In genomic region chr8:122283356-122284202, GRCm38 (mm10) we compare ENCODE assay signal across 7 mouse cellular contexts. TPM values are rescaled to one million over a fixed set of nuclear protein-coding genes. Genes with fewer than 3 reads are reported as not detected.
A peak's percentile ranks its signal among the peaks of the same experiment; 100 is the strongest.
DNase-seq lines count a peak whose midpoint lies in the region; ATAC-seq and TF ChIP-seq lines count a peak whose summit lies in the region.

No protein-coding gene starts in this region.

- DNase-seq in G1E (ENCODE audit: low spot score), result peak; percentile 61
- DNase-seq in gastrocnemius, postnatal 25 days, result peak; percentile 73
- DNase-seq in intestine, embryonic 14.5 days (ENCODE audit: low spot score), result peak; percentile 78

- TF ChIP-seq POLR2A in bone marrow, adult 2 months (IDR thresholded peaks at IDR 0.05; ENCODE audit: borderline replicate concordance, control insufficient read depth, low read depth, low read length), result peak; percentile 56; the same call in 1 of the 2 replicates

- ATAC-seq in G1E (ENCODE audit: extremely low read depth, insufficient number of reproducible peaks, low FRiP score, poor library complexity, severe bottlenecking), result no peak
- ATAC-seq in intestine, embryonic 14.5 days (replicated peaks; ENCODE audit: low FRiP score, low TSS enrichment, low read depth), result no peak
- ATAC-seq in limb, embryonic 12.5 days (ENCODE audit: insufficient number of reproducible peaks, insufficient read depth, low FRiP score, low TSS enrichment, low read depth), result no peak
- ATAC-seq in midbrain, embryonic 12.5 days (ENCODE audit: low FRiP score, low read depth), result no peak
- no peak for ATAC-seq in stomach, embryonic 16.5 days (ENCODE audit: insufficient read depth, low FRiP score)

- H3K36me3 ChIP-seq in G1E (replicated peaks), result peaks cover 52% of the 10 kb centered on the region
- H3K36me3 ChIP-seq in intestine, embryonic 14.5 days (ENCODE audit: control insufficient read depth, insufficient read depth, low read length), result no peaks in the 10 kb centered on the region
- no peaks in the 10 kb centered on the region for H3K36me3 ChIP-seq in limb, embryonic 12.5 days
- no peaks in the 10 kb centered on the region for H3K36me3 ChIP-seq in midbrain, embryonic 12.5 days
- H3K36me3 ChIP-seq in stomach, embryonic 16.5 days (ENCODE audit: control insufficient read depth, insufficient read depth, low read length), result no peaks in the 10 kb centered on the region

- H3K4me2 ChIP-seq in intestine, embryonic 14.5 days (ENCODE audit: low read length), result peak overlapping the region; percentile 90
- peak overlapping the region; percentile 83 for H3K4me2 ChIP-seq in limb, embryonic 12.5 days
- H3K4me2 ChIP-seq in midbrain, embryonic 12.5 days (replicated peaks), result peak overlapping the region; percentile 95
- H3K4me2 ChIP-seq in stomach, embryonic 16.5 days (ENCODE audit: low read depth, low read length), result peak overlapping the region; percentile 98

- peak overlapping the region; percentile 90 for H3K4me3 ChIP-seq in G1E (ENCODE audit: low read depth, low read length)
- H3K4me3 ChIP-seq in bone marrow, adult 2 months (replicated peaks; ENCODE audit: control insufficient read depth, low read depth, low read length), result peak overlapping the region; percentile 87
- peak overlapping the region; percentile 62 for H3K4me3 ChIP-seq in intestine, embryonic 14.5 days (ENCODE audit: low read depth, low read length)
- peak overlapping the region; percentile 52 for H3K4me3 ChIP-seq in limb, embryonic 12.5 days (replicated peaks)
- H3K4me3 ChIP-seq in midbrain, embryonic 12.5 days, result peak overlapping the region; percentile 64
- H3K4me3 ChIP-seq in stomach, embryonic 16.5 days (replicated peaks; ENCODE audit: low read length), result peak overlapping the region; percentile 83

- peaks cover 80% of the 10 kb centered on the region for H3K4me1 ChIP-seq in G1E (ENCODE audit: insufficient read depth, low read depth, low read length)
- H3K4me1 ChIP-seq in bone marrow, adult 2 months (ENCODE audit: control insufficient read depth, insufficient read depth, low read length), result peaks cover 5% of the 10 kb centered on the region; the same call in 1 of the 2 replicates
- peaks cover 29% of the 10 kb centered on the region for H3K4me1 ChIP-seq in intestine, embryonic 14.5 days (replicated peaks; ENCODE audit: control insufficient read depth, insufficient read depth, low read length)
- H3K4me1 ChIP-seq in limb, embryonic 12.5 days (replicated peaks), result peaks cover 44% of the 10 kb centered on the region
- H3K4me1 ChIP-seq in midbrain, embryonic 12.5 days, result peaks cover 44% of the 10 kb centered on the region
- H3K4me1 ChIP-seq in stomach, embryonic 16.5 days (ENCODE audit: control insufficient read depth, insufficient read depth, low read length), result peaks cover 51% of the 10 kb centered on the region

- WGBS in bone marrow, adult 2 months, result under 1% methylated on average over 37 of the region's 37 CpGs
- under 1% methylated on average over 37 of the region's 37 CpGs for WGBS in intestine, embryonic 14.5 days
- under 1% methylated on average over 37 of the region's 37 CpGs for WGBS in limb, embryonic 12.5 days
- WGBS in midbrain, embryonic 12.5 days, result 2% methylated on average over 30 of the region's 37 CpGs
- WGBS in stomach, embryonic 16.5 days, result 2% methylated on average over 37 of the region's 37 CpGs

- no peak for TF ChIP-seq CTCF in G1E (IDR thresholded peaks at IDR 0.05; ENCODE audit: low read depth, low read length)
- no peak for TF ChIP-seq CTCF in bone marrow, adult 2 months (IDR thresholded peaks at IDR 0.05; ENCODE audit: control insufficient read depth, insufficient read depth, low read length)

- H3K27ac ChIP-seq in bone marrow, adult 2 months (ENCODE audit: control insufficient read depth, insufficient read depth, low read depth, low read length, poor library complexity), result peak overlapping the region; percentile 94
- H3K27ac ChIP-seq in intestine, embryonic 14.5 days (ENCODE audit: low read depth), result peak overlapping the region; percentile 35
- peak overlapping the region; percentile 19; the same call in 1 of the 2 replicates for H3K27ac ChIP-seq in limb, embryonic 12.5 days
- H3K27ac ChIP-seq in midbrain, embryonic 12.5 days (replicated peaks), result peak overlapping the region; percentile 73
- peak overlapping the region; percentile 82 for H3K27ac ChIP-seq in stomach, embryonic 16.5 days (ENCODE audit: low read length)

- no peaks in the 10 kb centered on the region for H3K9me3 ChIP-seq in G1E (replicated peaks)
- H3K9me3 ChIP-seq in intestine, embryonic 14.5 days (ENCODE audit: control insufficient read depth, low read length), result no peaks in the 10 kb centered on the region
- no peaks in the 10 kb centered on the region for H3K9me3 ChIP-seq in limb, embryonic 12.5 days
- no peaks in the 10 kb centered on the region for H3K9me3 ChIP-seq in midbrain, embryonic 12.5 days
- no peaks in the 10 kb centered on the region for H3K9me3 ChIP-seq in stomach, embryonic 16.5 days (replicated peaks; ENCODE audit: control insufficient read depth, low read length)

- peaks cover 16% of the 10 kb centered on the region for H3K27me3 ChIP-seq in G1E (ENCODE audit: insufficient read depth, low read length)
- peaks cover 28% of the 10 kb centered on the region for H3K27me3 ChIP-seq in intestine, embryonic 14.5 days (replicated peaks; ENCODE audit: control insufficient read depth, insufficient read depth, low read length)
- peaks cover 39% of the 10 kb centered on the region for H3K27me3 ChIP-seq in limb, embryonic 12.5 days
- H3K27me3 ChIP-seq in midbrain, embryonic 12.5 days, result peaks cover 75% of the 10 kb centered on the region
- no peaks in the 10 kb centered on the region for H3K27me3 ChIP-seq in stomach, embryonic 16.5 days (ENCODE audit: control insufficient read depth, insufficient read depth, low read length)

- H3K9ac ChIP-seq in intestine, embryonic 14.5 days (ENCODE audit: low read length), result peak overlapping the region; percentile 71
- peak overlapping the region; percentile 57 for H3K9ac ChIP-seq in limb, embryonic 12.5 days (replicated peaks)
- H3K9ac ChIP-seq in midbrain, embryonic 12.5 days (replicated peaks), result peak overlapping the region; percentile 78
- peak overlapping the region; percentile 84 for H3K9ac ChIP-seq in stomach, embryonic 16.5 days (ENCODE audit: low read length)

RNA-seq across cellular contexts. Expression of gene Zfpm1, which starts 1.6 kb away (rescaled TPM):
- total RNA-seq in G1E (2014; fragmentation: Nextera tagmentation), result 254 and 292 TPM in 2 replicates
- total RNA-seq in G1E (2017), result 53.1 and 54.4 TPM in 2 replicates
- 1,150 and 1,251 TPM in 2 replicates for polyA plus RNA-seq in G1E (2012)
- 125 and 324 TPM in 2 replicates for polyA plus RNA-seq in bone marrow, adult 2 months (2011; ENCODE audit: insufficient read depth, insufficient read length, low replicate concordance, missing spikeins)
- total RNA-seq in gastrocnemius, postnatal 25 days (2021), result 1 to 10 TPM; 8.5 to 8.8 TPM
- 4.2 and 6.4 TPM in 2 replicates for polyA plus RNA-seq in intestine, embryonic 14.5 days (2014; fragmentation: Nextera tagmentation; extraction: Ambion mirVana)
- 1.2 and 1.4 TPM in 2 replicates for polyA plus RNA-seq in limb, embryonic 12.5 days (2016; fragmentation: Nextera tagmentation; extraction: Ambion mirVana)
- polyA plus RNA-seq in midbrain, embryonic 12.5 days (2016; fragmentation: Nextera tagmentation; extraction: Ambion mirVana), result 3.0 TPM in 2 replicates
- polyA plus RNA-seq in stomach, embryonic 16.5 days (2015; fragmentation: Nextera tagmentation; extraction: Ambion mirVana), result 2.0 and 2.1 TPM in 2 replicates

Comparison
In these comparisons a context has a peak if more than half of its experiments do, and no peak if none do; other contexts are left out.
1. H3K27ac ChIP-seq: peak in every context shown above with its lines; median percentile 94 in bone marrow, adult 2 months; 82 in stomach, embryonic 16.5 days; 73 in midbrain, embryonic 12.5 days; 35 in intestine, embryonic 14.5 days; 19 in limb, embryonic 12.5 days.
2. RNA of gene Zfpm1, which starts 1.6 kb away (polyA plus RNA-seq): 1,150 to 1,251 TPM in G1E and 125 to 324 TPM in bone marrow, adult 2 months; 4.2 to 6.4 TPM in intestine, embryonic 14.5 days, 3.0 TPM in midbrain, embryonic 12.5 days, 2.0 to 2.1 TPM in stomach, embryonic 16.5 days and 1.2 to 1.4 TPM in limb, embryonic 12.5 days; every median in the first group is over 10 times any median in the second.
3. Peak in every context shown above with its lines, with median percentiles within 50 percentile points of each other: DNase-seq, H3K4me3 ChIP-seq, H3K4me2 ChIP-seq and H3K9ac ChIP-seq.